Mouse (Mus musculus) MEL-GATA-1-ER (cell line): ENCODE data around the gene Ireb2.
"Not testable (repeated sequence)": the region's sequence is repeated elsewhere in the genome, so short reads cannot be mapped to it uniquely, and the experiment has no call there.

ENCODE experiments used
- DNase-seq: peaks from one replicate; pipeline ENCODE4 v3.0.0-alpha.2; 2012; ENCODE audit warnings: low read depth; ENCODE audit errors: extremely low read depth

Ireb2 gene

GRCm38 (mm10) chr9:54897097-54897496 is 33.5 kb downstream of the Ireb2 start:
- no peak for DNase-seq

- DNase-seq = no peak
These were observed 45.9 kb downstream of the Ireb2 start for GRCm38 (mm10) chr9:54909446-54909845.

- DNase-seq = no peak
These were observed 52.0 kb downstream of the Ireb2 start for GRCm38 (mm10) chr9:54915576-54915975.

GRCm38 (mm10) chr9:54916401-54916800 is 52.8 kb downstream of the Ireb2 start:
- no peak for DNase-seq

GRCm38 (mm10) chr9:54917010-54917677 is 53.6 kb downstream of the Ireb2 start, which contains the start of gene Hykk:
Gene Hykk (plus strand): TSS chr9:54917283.
- no peak for DNase-seq

GRCm38 (mm10) chr9:54918191-54918590 is 54.6 kb downstream of the Ireb2 start:
- DNase-seq = no peak

- no peak for DNase-seq
These were observed 55.2 kb downstream of the Ireb2 start for GRCm38 (mm10) chr9:54918781-54919180.

GRCm38 (mm10) chr9:54919946-54920345 is 56.4 kb downstream of the Ireb2 start:
- no peak for DNase-seq

GRCm38 (mm10) chr9:54930741-54931140 is 67.2 kb downstream of the Ireb2 start:
- no peak for DNase-seq

GRCm38 (mm10) chr9:54931765-54932164 is 68.2 kb downstream of the Ireb2 start:
- DNase-seq = no peak

GRCm38 (mm10) chr9:54932379-54932778 is 68.8 kb downstream of the Ireb2 start:
- DNase-seq = no peak

GRCm38 (mm10) chr9:54942071-54942470 is 78.5 kb downstream of the Ireb2 start:
- DNase-seq = no peak

GRCm38 (mm10) chr9:54944467-54944866 is 80.9 kb downstream of the Ireb2 start:
- DNase-seq = no peak

GRCm38 (mm10) chr9:54946256-54946655 is 82.7 kb downstream of the Ireb2 start:
- no peak for DNase-seq

- DNase-seq = no peak
These were observed 85.9 kb downstream of the Ireb2 start for GRCm38 (mm10) chr9:54949465-54949864.

GRCm38 (mm10) chr9:54950162-54950561 is 86.6 kb downstream of the Ireb2 start:
- not testable (repeated sequence) for DNase-seq

GRCm38 (mm10) chr9:54950575-54951321 is 87.2 kb downstream of the Ireb2 start, which contains the start of the genes Psma4 and AY074887:
Gene Psma4 (plus strand): TSS chr9:54950790.
Gene AY074887 (minus strand): TSS chr9:54950998.
- DNase-seq = peak; percentile 89

GRCm38 (mm10) chr9:54961059-54961458 is 97.5 kb downstream of the Ireb2 start:
- DNase-seq = no peak
